Mouse (Mus musculus): ENCODE data around the gene Stk32c.

Gene Stk32c

DNA sequence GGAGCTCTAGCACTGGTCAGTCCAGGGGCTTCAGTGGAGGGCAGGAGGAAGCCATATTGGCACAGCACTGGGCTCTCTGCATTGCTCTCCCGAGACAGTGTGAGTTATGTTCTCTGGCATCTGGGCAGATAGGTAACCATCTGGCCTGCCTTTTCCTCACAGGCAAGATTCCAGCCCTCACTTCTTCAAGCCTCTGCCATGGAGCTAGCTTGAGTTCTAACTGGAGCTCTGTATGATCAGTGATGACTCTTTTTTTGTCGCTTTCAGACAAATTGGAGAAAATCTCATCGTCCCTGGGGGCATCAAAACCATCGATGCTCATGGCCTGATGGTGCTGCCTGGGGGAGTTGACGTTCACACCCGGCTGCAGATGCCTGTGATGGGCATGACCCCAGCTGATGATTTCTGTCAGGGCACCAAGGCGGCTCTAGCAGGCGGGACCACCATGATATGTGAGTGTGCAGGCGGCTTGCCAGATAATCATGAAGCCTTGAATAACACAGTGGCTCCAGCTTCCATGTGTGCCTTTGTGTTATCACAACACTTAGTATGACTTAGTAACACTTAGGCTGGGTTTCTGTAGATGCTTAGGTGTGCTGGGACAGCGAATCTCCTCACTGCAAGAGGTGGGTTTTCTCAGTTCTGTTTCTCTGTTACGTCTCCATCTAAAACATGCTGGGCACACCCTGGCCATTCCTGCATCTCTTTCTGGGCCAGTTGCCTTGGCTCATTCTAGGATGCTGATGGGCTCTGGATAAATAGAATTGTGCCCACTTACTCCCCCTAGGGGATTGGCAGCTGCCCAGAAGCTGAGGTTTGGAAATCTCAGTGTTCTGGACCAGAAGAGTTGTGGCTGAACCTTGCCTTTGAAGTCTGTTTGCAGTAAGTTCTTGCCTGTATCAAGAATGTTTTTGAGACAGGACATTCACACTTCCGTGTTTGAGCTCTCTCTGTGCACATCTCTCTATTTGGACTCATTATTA is 122.9 kb downstream of the Stk32c start:
- no peak for DNase-seq

DNA sequence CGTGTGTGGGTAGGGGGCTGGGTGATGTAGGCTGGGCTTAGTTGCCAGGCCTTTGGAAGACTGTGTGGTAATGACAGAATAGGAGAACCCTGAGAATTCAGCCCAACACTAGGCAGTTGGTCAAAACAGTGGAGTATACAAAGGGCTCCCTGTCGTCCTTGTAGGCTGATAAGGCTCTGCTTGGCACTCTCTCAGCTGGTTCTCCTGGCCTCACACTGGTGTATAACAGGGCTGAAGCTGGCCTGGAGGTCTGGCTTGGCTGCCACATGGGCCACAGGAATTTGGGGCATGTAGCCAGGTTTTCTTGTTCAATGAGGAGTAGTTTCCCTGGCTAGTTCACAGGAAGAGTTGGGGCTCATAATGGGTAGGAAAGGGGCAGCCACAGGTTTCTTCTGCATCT is 125.3 kb downstream of the Stk32c start:
- DNase-seq: peak; percentile 6

DNA sequence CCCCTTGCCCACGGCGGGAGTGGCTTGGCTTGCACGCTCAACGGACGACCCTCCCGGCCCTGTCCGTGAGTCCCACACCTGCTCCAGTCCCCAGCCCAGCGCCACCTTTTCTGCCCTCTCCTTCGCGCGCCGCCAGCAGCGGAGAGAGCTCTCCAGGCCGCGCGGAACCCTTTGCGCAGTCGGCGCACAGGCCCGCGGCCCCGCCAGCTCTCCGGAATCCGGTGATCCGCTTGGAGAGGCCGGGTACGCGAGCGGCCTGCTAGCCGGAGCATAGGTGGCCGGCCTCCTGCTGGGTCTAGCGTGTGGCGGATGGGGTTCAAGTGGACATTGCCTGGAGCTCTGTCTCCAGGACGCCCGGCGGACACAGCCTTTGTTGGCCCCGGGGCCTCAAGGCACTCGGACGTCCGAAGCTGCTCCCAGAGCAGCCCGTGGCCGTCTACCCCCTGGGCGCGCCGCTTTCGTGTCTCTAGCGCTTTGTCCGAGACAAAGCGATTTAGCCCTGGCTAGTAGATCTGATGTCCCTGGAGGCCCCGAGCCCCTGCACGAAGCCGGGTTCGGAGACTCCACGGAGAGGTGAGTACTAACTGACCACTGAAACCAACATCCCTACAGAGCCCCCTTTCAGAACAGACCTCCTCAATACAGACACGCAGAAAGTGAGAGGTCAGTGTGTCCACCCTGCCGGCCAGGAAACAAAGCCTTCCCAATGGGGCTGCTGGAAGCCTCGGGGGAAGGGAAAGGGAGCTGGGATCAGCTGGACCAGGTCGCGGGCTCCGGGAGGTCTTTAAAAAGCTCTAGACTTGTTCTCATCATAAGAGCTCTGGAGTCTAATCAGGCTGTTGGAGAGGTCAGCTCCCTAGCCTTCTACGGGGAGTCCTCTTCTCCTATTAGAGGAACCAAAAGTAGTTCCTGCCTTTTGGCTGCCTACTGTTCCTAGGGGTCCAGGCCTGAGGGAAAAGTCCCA is 126.6 kb downstream of the Stk32c start:
- no peak for DNase-seq

- peak; percentile 17 for DNase-seq
These were observed 127.4 kb downstream of the Stk32c start, which contains the start of gene Dpysl4 for GRCm38 (mm10) chr7:139085629-139086194. Dpysl4 (plus strand) TSS chr7:139086001.

DNA sequence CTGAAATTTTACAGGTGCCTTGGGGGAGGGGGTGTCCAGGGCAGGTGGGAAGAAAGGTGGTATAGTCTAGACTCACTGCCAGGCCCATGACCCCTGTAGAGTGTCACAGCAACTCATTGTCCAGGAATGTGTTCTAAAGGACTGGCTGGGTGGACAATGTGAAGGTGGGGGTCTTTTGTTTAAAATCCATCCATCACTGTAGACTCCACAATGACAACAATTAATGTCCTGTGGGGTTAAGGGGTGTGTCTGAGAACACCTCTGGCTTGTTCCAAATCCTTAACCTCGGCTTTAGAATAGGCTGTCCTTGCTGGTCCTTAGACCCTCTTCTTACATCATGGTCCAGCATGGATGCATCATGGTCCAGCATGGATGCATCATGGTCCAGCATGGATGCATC is 128.8 kb downstream of the Stk32c start:
- no peak for DNase-seq

- DNase-seq: no peak
These were observed 130.8 kb downstream of the Stk32c start for GRCm38 (mm10) chr7:139082281-139082680.

DNA sequence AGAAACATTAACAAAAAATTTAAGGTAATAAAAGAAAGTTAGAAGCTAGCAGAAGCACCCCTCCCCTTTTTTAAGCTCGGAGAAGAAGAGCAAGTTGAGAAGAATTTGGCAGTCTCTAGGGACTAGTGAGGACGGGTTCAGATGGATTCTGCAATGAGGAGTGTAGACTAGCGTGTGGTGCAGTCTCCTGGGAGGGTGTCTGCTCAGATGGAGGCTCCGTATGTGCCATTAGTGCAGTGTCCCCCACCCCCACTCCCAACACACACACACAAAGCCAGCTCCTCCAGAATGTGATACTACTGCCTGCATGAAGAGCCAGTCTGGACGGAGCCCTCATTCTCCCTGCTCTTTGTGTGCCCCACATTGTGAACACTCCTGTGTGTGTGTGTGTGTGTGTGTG is 131.9 kb downstream of the Stk32c start:
- DNase-seq: no peak

- DNase-seq: no peak
These were observed 132.4 kb downstream of the Stk32c start for GRCm38 (mm10) chr7:139080714-139081113.

DNA sequence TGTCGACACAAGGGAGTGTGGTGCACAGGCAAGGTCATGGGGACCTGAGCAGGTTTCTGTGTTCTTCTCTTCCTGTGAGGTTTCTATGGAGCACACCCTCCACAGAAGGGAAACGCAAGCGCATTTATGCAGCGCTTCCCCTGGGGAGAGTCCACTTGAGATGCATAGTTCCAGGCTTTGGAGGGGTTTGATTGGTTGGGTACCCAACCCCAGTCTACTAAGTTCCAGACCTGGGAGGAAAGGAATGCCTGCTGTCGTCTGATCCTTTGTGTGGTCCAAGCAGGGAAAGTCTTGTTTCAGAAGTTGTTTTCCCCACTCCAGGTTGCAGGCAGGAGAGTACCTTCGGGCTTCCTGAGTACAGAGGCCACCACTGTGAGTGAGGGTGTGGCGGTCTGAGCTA is 134.0 kb downstream of the Stk32c start:
- DNase-seq: no peak

DNA sequence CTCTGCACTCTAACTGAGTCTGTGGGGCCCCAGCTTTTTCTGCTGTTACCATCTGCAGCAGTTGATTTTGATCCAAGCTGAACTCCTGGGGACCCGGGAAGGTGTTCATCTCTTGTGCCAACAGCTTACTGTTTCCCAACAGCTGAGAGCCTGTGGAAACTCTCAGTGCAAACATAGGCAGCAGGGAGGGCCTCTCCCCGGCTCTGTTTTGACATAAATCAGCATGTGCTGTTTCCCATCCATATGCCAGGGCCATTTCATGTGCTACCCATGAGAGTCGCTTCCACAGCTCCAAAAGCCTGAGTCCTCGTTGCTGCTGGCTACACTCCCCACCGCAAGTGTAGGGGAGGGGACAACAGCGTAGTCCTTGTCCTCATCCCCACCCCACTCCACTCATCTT is 134.9 kb downstream of the Stk32c start:
- no peak for DNase-seq

DNA sequence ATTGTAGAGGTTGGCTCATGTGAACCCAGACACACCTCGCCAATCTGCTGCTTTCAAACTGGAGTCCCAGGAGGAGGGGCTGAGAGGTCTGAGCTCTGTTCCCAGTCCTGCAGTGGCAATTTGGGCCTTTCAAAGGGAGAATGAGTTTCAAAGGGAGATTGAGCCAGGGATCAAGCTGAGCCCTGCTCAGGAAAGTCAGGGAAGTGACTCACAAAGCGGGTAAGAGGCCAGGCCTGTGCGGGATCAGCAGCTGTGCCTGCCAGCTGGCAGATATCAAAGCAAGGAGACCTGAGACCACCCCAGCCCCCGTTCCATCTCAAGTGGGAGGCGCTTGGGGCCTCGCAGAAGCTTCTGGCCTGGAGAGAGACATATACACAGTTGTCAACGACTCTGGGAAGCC is 135.8 kb downstream of the Stk32c start:
- no peak for DNase-seq

DNA sequence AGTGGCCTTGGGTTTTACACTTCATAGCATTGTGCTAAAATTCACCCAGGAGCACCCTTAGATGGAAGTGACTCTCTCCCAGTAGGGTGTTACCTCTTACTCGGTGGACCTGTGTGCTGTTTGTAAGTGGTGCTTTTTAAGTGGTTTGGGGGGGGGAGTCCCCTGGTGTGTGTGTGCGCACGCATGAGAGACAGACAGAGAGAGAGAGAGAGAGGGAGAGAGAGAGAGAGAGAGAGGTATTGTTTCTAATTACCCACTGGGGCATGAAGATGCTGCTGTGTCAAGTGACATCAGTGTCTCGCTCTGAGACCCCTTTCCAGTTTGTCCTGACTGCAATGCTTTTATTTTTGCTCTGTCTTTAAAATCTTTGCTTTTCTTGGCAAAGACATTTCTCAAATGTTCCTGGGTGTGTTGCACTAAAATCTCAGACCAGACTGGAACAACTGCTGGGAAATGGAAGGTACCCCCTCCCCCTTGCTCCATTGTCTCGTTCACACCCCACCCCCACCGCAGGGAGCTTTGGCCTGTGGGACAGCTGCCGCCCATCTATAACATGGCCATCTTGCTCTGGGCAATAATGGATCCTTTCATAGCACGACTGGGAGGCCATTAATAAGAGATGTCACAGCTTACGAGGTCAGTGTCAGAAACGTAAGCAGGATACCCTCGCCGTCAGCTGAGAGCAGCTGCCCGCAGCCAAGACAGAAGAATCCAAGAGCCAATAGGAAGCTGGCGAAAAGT is 137.9 kb downstream of the Stk32c start:
- DNase-seq: no peak

- no peak for DNase-seq
These were observed 138.9 kb downstream of the Stk32c start for GRCm38 (mm10) chr7:139074189-139074588.

- DNase-seq: peak; percentile 65
These were observed 144.9 kb downstream of the Stk32c start for GRCm38 (mm10) chr7:139068182-139068623.

GRCm38 (mm10) chr7:139063406-139063805 is 149.7 kb downstream of the Stk32c start:
- DNase-seq: peak; percentile 5

All from lung, postnatal 36 days (tissue).